Mouse (Mus musculus): ENCODE results near the gene Hmgn1. TPM values are rescaled to one million over a fixed set of nuclear protein-coding genes. Genes with fewer than 3 reads are reported as not detected.

The Hmgn1 gene
- total and polyA plus RNA-seq, 3 experiments, result 243 to 745 (median 394) TPM

DNA sequence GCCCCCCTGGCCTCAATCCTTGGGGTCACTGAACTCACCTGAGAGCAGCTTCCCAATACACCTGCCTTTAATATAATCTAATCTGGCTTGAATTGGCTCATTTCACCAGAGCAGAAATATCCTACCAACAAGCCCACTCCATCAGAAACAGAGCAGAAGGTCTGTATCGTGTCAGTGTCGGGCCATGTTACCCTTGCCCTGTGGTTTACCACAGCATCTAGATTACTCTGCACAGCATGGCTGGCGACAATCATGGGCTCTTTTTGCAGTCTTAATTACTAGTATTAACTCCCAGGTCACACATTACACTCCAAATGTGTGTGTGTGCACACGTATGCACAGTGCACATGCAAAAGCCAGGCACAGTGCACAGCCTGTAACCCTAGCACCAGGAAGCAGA is 41.3 kb upstream of the Hmgn1 start:
- dilution Hi-C loops (cut with MboI; ENCODE audit: extremely low pct_ligation_motif_present, extremely low pct_unique_long_range_greater_than_20kb, low sequenced_read_pairs) (no loop called here), in situ Hi-C loops (cut with MboI; ENCODE audit: low pct_ligation_motif_present, low pct_unique_long_range_greater_than_20kb, low sequenced_read_pairs) (no loop called here)
- H3K79me2 ChIP-seq (replicated peaks; ENCODE audit: control insufficient read depth, extremely low read depth, insufficient read depth, poor library complexity, severe bottlenecking), result no peaks in the 10 kb centered on the region
- TF ChIP-seq CTCF (conservative IDR thresholded peaks at IDR 0.05 in 1 of 2, IDR thresholded peaks at IDR 0.05 in 1 of 2; ENCODE audit: low read depth in 2 of 2, low read length in 2 of 2), result no peak
- TF ChIP-seq CHD1 (IDR thresholded peaks at IDR 0.05; ENCODE audit: low read depth, low read length), result no peak
- TF ChIP-seq ZNF384 (IDR thresholded peaks at IDR 0.05; ENCODE audit: low read depth, low read length), result no peak
- TF ChIP-seq NRF1 (IDR thresholded peaks at IDR 0.05; ENCODE audit: low read depth, low read length), result no peak
- TF ChIP-seq BHLHE40 (IDR thresholded peaks at IDR 0.05; ENCODE audit: low read depth, low read length), result no peak
- TF ChIP-seq POLR2AphosphoS2 (IDR thresholded peaks at IDR 0.05; ENCODE audit: low read depth, low read length), result no peak
- TF ChIP-seq ZC3H11A (IDR thresholded peaks at IDR 0.05; ENCODE audit: low read depth, low read length), result no peak
- TF ChIP-seq MAFK (IDR thresholded peaks at IDR 0.05; ENCODE audit: insufficient replicate concordance, low read length), result no peak
- no peak for TF ChIP-seq USF1 (IDR thresholded peaks at IDR 0.05; ENCODE audit: low read depth, low read length)
- no peak for TF ChIP-seq HCFC1 (IDR thresholded peaks at IDR 0.05; ENCODE audit: low read depth, low read length)
- no peak for TF ChIP-seq MYC (IDR thresholded peaks at IDR 0.05; ENCODE audit: low read depth, low read length)
- no peak for TF ChIP-seq RAD21 (IDR thresholded peaks at IDR 0.05; ENCODE audit: low read depth, low read length)
- TF ChIP-seq JUN (IDR thresholded peaks at IDR 0.05; ENCODE audit: insufficient read depth, low read depth, low read length), result no peak
- TF ChIP-seq SMC3 (IDR thresholded peaks at IDR 0.05; ENCODE audit: low read depth, low read length), result no peak
- no peak for TF ChIP-seq IRF4 (IDR thresholded peaks at IDR 0.05; ENCODE audit: low read depth, low read length)
- no peaks in the 10 kb centered on the region for H3K27me3 ChIP-seq (replicated peaks)
- peaks cover 0 to 2% of the 10 kb centered on the region in 2 experiments for H3K36me3 ChIP-seq (replicated peaks in 1 of 2; ENCODE audit: control insufficient read depth in 1 of 2, insufficient read depth in 1 of 2, low read length in 1 of 2)
- DNase-seq (ENCODE audit: extremely low read depth), result no peak
- H3K9me3 ChIP-seq (replicated peaks; ENCODE audit: low read length), result no peaks in the 10 kb centered on the region
- no peaks in the 10 kb centered on the region for H3K4me1 ChIP-seq (ENCODE audit: control insufficient read depth in 1 of 2, insufficient read depth in 2 of 2)
- H3K27ac ChIP-seq (ENCODE audit: insufficient read depth, low read depth), result no peak overlapping the region
- no peak overlapping the region for H3K4me2 ChIP-seq (ENCODE audit: insufficient read depth, low read depth, poor library complexity, severe bottlenecking)
- no peak overlapping the region for H3K9ac ChIP-seq (ENCODE audit: insufficient read depth, low read depth)
- H3K4me3 ChIP-seq (replicated peaks in 1 of 3; ENCODE audit: low read depth in 2 of 3, low read length in 2 of 3, poor library complexity in 1 of 3), result no peak overlapping the region

DNA sequence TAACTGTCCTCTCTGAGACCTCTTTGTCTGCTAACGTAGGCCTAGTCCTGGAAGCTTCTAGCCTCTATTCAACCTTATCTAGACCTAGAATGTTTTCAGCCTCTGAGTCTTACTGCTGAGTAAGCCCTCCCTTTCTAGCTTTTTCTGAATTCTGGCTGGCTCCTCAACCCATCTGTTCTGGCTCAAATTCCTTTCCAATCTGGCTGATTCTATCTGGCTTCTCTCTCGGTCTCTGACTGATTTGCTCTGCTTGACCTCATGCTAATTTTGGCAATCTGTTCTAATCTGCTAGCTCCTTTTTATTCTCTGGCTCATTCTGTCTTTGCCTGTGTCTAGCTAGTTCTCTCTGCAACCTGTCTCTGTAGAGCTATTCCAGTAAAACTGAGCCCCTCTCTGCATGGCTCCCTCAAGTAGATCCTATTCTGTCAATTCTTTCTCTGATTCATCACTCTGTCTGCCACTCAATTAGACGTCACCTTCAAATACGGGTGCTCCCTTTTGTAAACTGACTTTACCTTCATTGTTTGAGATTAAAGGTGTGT is 38.3 kb upstream of the Hmgn1 start:
- Histone ChIP-seq H3K4me3 (replicated peaks in 1 of 3; ENCODE audit: low read depth in 2 of 3, low read length in 2 of 3, poor library complexity in 1 of 3) (no peak overlapping the region), H3K27ac (ENCODE audit: insufficient read depth, low read depth) (no peak overlapping the region), H3K79me2 (replicated peaks; ENCODE audit: control insufficient read depth, extremely low read depth, insufficient read depth, poor library complexity, severe bottlenecking) (no peaks in the 10 kb centered on the region), H3K4me2 (ENCODE audit: insufficient read depth, low read depth, poor library complexity, severe bottlenecking) (no peak overlapping the region), H3K27me3 (replicated peaks) (no peaks in the 10 kb centered on the region), H3K9ac (ENCODE audit: insufficient read depth, low read depth) (no peak overlapping the region), H3K9me3 (replicated peaks; ENCODE audit: low read length) (no peaks in the 10 kb centered on the region), H3K4me1 (ENCODE audit: control insufficient read depth in 1 of 2, insufficient read depth in 2 of 2) (no peaks in the 10 kb centered on the region), H3K36me3 (replicated peaks in 1 of 2; ENCODE audit: control insufficient read depth in 1 of 2, insufficient read depth in 1 of 2, low read length in 1 of 2) (peaks cover 0 to 9% of the 10 kb centered on the region in 2 experiments)
- DNase-seq (ENCODE audit: extremely low read depth), result no peak
- in situ Hi-C loops (cut with MboI; ENCODE audit: low pct_ligation_motif_present, low pct_unique_long_range_greater_than_20kb, low sequenced_read_pairs), result no loop called here
- TF ChIP-seq SMC3 (IDR thresholded peaks at IDR 0.05; ENCODE audit: low read depth, low read length), result no peak
- no peak for TF ChIP-seq PAX5 (IDR thresholded peaks at IDR 0.05; ENCODE audit: low read length)
- TF ChIP-seq SIN3A (IDR thresholded peaks at IDR 0.05; ENCODE audit: low read length), result no peak
- TF ChIP-seq CHD1 (IDR thresholded peaks at IDR 0.05; ENCODE audit: low read depth, low read length), result no peak
- no peak for TF ChIP-seq ETS1 (conservative IDR thresholded peaks at IDR 0.05; ENCODE audit: low read depth, low read length)
- no peak for TF ChIP-seq ZNF384 (IDR thresholded peaks at IDR 0.05; ENCODE audit: low read depth, low read length)
- TF ChIP-seq POLR2A (IDR thresholded peaks at IDR 0.05; ENCODE audit: low read depth, low read length), result no peak
- no peak for TF ChIP-seq MAFK (IDR thresholded peaks at IDR 0.05; ENCODE audit: insufficient replicate concordance, low read length)
- no peak for TF ChIP-seq UBTF (IDR thresholded peaks at IDR 0.05; ENCODE audit: low read depth, low read length)
- no peak for TF ChIP-seq ZMIZ1 (IDR thresholded peaks at IDR 0.05; ENCODE audit: low read depth, low read length)
- TF ChIP-seq TCF12 (IDR thresholded peaks at IDR 0.05; ENCODE audit: low read depth, low read length), result no peak
- TF ChIP-seq ZC3H11A (IDR thresholded peaks at IDR 0.05; ENCODE audit: low read depth, low read length), result no peak
- no peak for TF ChIP-seq ELF1 (IDR thresholded peaks at IDR 0.05; ENCODE audit: low read depth, low read length)
- no peak for TF ChIP-seq MEF2A (IDR thresholded peaks at IDR 0.05; ENCODE audit: borderline replicate concordance, low read depth, low read length)
- TF ChIP-seq JUND (conservative IDR thresholded peaks at IDR 0.05; ENCODE audit: low read depth, low read length), result no peak
- no peak for TF ChIP-seq MAZ (IDR thresholded peaks at IDR 0.05; ENCODE audit: low read depth, low read length)
- dilution Hi-C loops (cut with MboI; ENCODE audit: extremely low pct_ligation_motif_present, extremely low pct_unique_long_range_greater_than_20kb, low sequenced_read_pairs), result no loop called here

All from CH12.LX (cell line).